Mouse (Mus musculus) mesoderm, embryonic 11.5 days (tissue): ENCODE data around the gene Rsph4a.
"Not testable (repeated sequence)": the region's sequence is repeated elsewhere in the genome, so short reads cannot be mapped to it uniquely, and the experiment has no call there.

Source experiments
- DNase-seq: peaks from one replicate; pipeline ENCODE4 v3.0.0-alpha.2; 2012; ENCODE audit warnings: low read depth, low spot score

Gene Rsph4a

DNA sequence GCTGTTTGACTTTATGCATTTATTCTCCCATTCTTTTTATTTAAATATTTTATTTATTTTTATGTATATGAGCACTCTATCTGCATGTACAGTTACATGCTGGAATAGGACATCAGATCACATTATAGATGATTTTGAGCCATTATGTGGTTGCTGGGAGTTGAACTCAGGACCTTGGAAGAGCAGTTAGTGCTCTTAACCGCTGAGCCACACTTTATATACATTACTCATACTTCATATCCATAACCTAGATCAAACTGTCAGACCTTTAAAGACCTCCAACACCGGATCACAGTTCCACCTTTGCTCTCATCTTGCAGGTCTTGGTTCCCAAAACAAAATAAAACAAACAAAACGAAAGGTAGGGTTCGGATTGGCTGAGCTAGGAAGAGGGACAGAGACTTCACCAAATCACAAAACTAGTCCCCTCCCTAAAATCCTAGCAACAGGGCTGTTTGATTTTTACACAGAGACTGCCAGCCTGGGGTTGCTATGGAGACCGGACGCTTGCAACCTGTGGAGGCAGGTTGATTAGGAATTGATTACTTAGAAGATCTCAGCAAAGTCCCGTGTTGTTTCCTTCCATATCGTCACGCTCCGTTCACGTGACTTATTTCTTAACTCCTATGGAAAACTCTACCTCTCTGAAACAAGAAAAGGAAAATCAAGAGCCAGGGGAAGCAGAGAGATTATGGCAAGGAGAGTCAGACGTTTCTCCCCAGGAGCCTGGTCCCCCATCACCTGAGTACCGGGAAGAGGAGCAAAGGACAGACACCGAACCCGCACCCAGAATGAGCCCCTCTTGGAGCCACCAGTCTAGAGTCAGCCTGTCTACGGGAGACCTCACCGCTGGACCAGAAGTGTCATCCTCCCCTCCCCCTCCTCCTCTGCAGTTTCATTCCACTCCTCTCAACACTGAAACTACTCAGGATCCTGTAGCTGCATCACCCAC is at the start of gene Rsph4a:
Gene Rsph4a, plus strand, starts transcription at position 582 of the 952 bp plus-strand sequence.
- peak; percentile 70 for DNase-seq

DNA sequence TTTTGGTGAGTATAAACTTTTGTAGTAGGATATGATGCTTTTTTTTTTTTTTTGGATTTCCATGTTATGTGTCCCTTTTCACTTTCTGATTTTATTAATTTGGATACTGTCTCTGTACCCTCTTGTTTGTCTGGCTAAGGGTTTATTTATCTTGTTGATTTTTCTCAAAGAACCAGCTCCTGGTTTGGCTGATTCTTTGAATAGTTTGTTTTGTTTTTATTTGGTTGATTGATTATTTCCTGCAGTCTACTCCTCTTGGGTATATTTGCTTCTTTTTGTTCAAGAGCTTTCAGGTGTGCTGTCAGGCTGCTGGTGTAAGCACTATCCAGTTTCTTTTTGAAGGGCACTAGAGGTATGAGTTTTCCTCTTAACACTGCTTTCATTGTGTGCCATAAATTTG is 47.5 kb upstream of the Rsph4a start, which contains the start of gene Sult3a1:
Gene Sult3a1, plus strand, starts transcription at position 301 of the 400 bp plus-strand sequence.
- DNase-seq, result no peak

DNA sequence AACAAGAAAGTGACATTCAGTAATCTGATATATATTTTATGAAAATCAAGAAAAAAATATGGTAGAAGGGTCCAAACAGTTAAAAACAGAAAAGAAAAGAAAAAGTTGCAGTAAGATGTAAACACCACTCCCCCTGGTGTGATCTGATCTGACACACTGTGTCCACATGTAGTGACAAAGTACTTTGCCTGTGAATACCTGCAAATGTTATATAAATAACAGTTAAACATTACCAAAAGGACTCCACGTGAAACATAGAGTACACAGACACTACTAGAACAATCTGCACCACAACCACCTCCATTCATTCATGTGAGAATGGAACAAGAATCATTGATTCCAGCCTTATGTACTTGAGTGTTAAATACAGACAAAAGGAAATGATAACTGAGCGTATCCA is 38.9 kb upstream of the Rsph4a start:
- DNase-seq, result no peak

DNA sequence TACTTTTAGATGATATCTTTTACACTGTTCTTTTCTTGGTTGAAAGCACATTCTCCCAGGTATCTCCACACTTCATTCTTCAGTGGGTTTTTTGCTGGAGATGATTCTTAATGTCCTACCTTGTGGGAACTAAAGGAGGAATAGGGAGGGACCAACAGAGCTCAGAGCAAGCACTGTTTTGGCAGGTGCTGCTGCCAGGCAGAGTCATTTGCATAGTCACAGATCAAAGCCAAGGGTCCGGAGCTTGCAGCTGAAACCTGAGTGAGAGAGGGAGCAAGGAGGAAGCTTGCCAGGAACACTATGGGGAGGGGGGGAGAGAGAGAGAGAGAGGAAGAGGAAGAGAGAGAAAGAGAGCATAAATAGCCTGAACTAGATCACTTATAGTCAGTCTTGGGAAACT is 34.5 kb upstream of the Rsph4a start:
- no peak for DNase-seq

DNA sequence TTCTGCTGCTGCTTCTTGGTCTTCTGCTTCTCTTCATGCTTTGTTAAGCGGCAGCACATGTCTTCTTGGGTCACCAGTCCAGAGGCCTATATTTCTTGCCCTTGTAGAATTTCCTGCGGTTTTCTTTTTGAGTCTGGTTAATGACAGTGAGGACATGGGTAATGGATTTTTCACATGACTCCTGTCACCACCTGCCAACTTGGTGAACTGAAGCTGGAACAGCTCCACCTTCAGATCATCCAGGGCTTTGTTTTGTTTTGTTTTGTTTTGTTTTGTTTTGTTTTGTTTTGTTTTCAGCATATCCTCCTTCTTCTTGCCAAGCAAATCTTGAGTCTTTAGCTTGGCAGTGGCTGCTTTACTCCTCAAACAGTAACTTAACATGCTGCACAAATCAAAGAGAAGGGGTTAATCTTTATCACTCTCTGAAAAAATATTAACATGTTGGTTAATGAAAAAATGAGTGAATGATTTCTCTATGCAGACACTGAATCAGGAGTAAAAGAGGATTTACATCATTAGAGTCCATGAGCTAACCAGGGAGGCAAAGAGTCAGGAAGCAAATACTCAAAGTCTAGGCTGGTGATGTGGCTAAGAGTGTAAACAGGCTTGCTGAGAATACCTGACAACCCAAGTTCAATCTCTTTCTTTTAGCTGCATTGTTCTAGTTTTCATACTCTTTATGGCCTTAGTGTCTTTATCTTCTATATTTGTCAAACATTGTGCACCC is 32.1 kb upstream of the Rsph4a start:
- DNase-seq, result no peak

DNA sequence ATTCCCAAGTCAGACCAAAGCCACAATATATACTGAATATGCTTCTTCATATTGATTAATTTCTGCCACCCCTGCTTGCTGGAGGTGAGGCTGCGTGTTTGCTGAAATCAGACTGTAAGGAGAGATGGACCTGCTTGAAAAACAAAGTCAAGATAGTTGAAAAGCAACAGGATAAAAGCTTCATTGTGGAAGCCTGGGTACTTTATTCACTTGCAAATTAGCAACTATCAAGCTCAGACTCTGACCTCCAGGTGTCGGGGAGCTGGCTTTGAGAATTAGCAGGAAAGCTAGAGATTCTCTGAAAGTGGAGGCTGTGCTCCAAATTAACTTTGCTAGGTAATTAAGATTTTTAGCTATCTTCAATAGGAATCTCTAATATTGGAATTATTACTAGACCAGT is 22.5 kb upstream of the Rsph4a start:
- DNase-seq, result not testable (repeated sequence)

DNA sequence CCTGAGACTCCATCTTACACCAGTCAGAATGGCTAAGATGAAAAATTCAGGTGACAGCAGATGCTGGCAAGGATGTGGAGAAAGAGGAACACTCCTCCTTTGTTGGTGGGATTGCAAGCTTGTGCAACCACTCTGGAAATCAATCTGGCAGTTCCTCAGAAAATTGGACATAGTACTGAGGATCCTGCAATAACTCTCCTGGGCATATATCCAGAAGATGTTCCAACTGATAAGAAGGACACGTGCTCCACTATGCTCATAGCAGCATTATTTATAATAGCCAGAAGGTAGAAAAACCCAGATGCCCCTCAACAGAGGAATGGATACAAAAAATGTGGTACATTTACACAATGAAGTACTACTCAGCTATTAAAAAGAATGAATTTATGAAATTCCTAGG is 3.4 kb upstream of the Rsph4a start:
- not testable (repeated sequence) for DNase-seq

DNA sequence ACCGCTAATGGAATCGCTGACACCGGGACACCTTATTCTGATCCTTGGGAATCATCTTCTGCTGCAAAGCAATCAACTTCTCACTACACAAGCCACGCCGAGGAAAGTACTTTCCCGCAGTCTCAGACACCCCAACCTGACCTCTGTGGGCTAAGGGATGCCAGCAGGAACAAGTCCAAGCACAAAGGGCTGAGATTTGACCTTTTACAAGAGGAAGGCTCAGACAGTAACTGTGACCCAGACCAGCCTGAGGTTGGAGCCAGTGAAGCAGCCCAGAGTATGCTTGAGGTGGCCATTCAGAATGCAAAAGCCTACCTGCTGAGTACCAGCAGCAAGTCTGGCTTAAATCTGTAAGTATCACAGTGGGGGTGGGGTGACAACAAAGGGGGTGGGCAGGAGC is 578 bp downstream of the Rsph4a start:
- peak; percentile 1 for DNase-seq

DNA sequence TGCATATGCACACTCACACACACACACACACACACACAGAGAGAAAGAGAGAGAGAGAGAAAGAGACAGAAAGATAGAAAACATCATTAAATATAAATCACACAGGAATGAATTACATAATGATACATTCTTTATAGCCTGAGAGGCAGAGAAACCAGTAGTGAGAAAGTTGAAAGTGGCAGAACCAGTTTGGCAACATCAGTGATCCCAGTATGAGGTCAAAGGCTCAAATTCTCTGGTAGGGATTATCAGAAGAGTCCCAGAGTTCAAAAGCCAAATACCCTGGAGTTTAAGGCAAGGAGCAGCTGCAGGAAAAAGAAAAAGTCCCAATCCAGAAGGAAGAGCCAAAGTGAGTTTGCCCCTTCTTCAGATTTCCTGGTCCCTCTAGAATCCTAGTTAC is 35.8 kb downstream of the Rsph4a start:
- no peak for DNase-seq

DNA sequence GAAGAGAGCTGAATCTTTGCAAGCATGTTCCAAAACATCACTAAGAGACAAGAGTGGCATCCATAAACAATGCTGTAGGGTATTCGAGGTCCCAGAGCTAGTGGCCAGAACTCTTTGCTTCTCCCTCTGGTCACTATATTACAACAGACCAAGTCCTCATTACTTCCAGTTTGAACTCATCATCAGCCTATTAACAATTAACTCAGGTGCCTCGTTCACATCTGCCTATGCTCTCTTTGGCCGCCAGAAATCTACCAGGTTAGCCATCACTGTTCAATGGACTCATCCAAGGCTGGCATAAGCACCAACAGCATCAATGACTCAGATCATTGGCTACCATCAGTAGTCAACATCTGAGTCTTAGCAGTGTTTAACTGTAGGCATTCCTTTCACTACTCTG is 40.5 kb downstream of the Rsph4a start:
- no peak for DNase-seq

DNA sequence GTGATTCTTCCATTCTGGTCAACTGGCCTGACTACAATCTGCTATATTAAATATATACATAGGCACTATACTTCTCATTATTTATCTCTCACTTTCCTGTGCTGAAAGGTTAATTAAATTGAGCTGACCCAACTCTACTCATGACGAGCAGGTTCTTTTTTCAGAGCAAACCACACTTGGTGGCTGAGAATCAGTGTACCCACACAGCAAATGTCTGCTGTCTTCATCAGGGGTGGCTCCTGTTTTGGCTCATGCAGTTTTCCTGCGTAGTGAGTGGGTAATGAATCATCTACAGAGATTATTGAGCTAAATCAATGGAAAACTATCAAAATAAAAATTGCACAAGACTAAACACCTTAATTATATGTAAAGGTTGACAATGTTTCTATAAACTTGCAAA is 41.4 kb downstream of the Rsph4a start:
- no peak for DNase-seq

DNA sequence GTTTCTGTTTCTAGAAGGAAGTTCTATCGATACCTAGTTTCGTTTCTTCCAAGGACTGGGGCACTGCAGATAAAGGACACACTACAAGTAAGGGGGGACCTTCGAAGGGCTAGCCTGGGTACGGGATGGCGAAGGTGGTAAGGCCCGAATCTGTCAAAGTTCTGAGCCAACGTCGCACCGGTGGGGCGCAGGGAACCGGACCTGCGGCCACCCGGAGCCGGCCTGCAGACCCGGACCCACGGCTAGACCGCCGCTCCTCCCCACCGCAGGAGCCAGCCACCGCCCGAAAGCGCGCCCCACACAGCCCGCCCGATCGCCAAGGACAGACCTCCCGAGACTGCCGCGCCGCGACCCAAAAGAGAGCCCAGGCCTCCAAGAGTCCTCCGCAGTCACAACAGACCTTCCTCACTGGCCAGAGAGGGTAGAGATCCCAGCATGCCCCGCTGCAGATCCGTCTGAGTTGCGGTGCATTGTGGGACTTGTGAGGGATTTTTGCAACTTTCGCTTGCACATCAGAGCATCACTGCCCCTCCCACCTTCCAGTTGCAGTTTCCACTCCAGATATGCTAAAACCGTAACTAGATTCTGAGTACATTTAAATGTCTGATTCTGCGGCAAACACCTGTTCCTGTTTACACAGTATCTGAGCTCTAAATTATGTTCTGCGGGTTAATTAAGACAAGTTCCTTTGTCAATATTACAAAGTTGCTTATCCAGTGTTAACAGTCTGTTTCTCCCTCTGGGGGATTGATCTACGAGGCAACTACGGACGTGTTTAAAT is 46.1 kb downstream of the Rsph4a start, which contains the start of gene Zup1:
Gene Zup1, minus strand, starts transcription at position 467 of the 781 bp plus-strand sequence.
- DNase-seq, result peak; percentile 86

DNA sequence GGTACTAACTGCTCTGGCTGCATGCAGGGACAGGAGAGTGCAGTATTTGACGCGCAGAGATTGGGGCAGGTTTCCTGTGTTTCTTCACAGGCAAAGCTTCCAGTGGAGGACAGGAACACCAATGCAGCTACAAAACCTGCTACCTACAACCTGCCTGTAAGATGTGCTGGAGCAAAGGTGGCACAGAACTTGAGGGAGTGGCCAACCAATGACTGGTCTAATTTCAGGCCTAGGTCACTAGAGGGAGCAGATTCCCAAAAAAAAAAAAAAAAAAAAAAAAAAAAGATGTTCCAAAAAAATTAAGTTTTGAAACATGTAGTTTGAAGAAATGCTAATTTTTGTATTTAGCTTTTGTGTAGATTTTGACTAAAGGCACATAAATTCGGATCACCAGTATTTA is 47.6 kb downstream of the Rsph4a start:
- DNase-seq, result no peak
